Mouse (Mus musculus) thymus, postnatal 10 days (tissue): ENCODE measurements around the gene Tmc6.
"Not testable (repeated sequence)": the region's sequence is repeated elsewhere in the genome, so short reads cannot be mapped to it uniquely, and the experiment has no call there.

Source experiments
- DNase-seq, 2 experiments: peaks; one replicate each; pipeline ENCODE4 v3.0.0; 2021; ENCODE audit warnings: low spot score in 2 of 2

The Tmc6 gene

DNA sequence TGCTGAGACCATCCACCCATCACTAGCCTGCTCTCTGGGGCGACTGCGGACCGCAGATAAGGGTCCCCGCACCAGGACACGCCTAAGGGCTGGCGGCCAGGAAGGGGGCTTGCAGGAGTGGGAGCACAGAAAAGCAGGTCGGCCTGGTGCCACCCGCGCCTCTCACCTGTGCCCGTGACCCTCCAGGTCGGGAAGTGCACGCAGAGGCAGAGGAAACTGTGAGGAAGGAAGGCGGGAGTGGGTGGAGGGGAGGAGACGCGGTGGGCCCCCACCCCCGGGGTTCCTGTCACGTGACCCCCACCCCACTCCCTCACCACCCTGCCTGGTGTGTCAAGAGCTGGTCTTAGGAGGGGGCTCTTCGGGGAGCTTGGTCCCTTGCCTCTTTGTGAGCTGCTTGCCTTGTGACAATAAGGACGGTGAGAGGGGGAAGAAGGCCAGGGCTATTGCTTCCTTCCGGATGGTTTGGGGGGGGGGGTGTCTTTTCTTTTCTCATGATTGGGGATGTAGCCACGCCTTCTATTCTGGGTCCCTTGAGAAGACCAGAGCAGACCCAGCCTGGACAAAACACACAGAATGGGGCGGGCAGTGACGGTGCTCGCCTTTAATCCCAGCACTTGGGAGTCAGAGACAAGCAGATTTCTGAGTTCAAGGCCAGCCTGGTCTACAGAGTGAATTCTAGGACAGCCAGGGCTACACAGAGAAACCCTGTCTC, at the start of gene Tmc6, which contains the start of gene Tmc8:
Gene Tmc6 (minus strand): TSS at position 206 of the 712 bp plus-strand sequence.
Gene Tmc8 (plus strand): TSS at position 84 of the 712 bp plus-strand sequence.
- peak; percentile 93 to 94 for DNase-seq

DNA sequence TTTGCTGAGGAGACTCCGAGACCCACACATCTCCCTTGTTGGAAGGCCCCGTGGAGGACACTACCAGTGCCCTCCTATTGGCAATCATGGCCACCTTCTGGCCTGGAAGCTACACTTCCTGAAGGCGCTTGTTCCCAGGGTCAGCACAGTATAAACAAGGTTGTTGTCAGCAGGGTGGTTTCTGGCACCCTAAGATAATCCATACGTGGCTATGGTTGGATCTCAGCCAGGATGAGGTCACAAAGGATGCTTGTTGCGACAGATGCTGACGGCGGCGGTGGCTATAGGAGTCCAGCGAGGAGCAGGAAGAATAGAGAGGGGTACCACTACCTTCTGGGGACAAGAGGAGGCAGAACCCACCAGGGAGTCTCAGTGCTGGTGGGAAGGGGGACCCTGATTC, 48.4 kb upstream of the Tmc6 start:
- no peak for DNase-seq

DNA sequence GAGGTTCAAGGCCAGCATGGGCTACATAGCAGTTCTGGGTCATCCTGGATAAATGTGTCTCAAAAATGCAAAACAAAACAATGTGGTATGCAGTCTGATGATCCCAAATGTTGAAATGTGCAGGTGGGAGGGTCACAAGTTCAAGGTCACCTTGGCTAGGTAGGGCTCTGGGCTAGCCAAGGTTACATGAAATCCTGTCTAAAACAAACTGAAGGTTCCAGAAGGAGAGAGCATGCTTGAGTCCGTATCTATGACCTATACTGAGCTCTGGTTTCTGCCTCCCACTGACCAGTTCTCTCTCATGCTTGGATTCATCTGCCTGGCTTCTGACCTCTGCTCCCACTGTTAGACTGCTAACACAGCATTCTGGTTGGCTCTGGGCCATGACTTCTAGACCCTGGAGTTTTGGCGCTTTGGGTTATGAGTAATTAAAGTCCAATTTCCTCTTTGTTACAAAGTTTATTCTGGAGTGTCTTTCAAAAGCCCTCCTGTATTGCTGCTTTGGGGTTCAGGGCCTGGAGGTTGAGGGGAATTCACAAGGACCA, 47.7 kb upstream of the Tmc6 start:
- no peak for DNase-seq

DNA sequence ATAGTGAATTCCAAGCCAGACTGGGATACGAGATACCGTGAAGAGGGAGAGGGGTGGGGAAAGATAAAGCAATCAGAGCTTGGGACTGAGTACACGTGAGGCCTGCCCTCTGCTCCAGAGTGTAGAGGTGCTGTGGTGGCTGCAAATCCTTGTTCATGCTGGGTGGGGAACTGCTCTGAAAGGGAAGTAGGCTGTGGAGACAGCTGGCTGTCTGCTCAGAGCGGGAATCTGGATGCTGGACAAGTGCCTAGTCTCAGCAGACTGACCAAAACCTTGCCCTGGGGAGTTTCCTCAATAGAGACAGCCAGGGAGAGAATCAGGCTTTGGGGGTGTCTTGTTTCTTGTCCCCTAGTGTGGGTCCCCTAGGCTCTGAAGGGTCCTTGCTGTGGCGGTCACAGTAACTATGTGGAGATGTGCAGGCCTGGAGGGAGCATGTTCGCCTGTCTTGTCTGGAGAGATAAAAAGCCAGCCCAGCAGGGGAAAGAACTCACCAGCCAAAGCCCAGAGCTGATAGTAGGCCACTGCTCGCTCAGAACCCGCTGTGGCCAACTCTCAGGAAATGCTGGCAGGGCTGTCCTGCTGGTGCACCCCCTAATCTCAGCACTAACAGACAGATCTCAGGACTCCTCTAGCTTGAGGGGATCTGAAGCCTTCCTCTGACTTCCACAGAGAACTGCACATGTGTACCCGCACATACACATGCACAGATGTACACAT, 47.0 kb upstream of the Tmc6 start:
- DNase-seq = no peak

DNA sequence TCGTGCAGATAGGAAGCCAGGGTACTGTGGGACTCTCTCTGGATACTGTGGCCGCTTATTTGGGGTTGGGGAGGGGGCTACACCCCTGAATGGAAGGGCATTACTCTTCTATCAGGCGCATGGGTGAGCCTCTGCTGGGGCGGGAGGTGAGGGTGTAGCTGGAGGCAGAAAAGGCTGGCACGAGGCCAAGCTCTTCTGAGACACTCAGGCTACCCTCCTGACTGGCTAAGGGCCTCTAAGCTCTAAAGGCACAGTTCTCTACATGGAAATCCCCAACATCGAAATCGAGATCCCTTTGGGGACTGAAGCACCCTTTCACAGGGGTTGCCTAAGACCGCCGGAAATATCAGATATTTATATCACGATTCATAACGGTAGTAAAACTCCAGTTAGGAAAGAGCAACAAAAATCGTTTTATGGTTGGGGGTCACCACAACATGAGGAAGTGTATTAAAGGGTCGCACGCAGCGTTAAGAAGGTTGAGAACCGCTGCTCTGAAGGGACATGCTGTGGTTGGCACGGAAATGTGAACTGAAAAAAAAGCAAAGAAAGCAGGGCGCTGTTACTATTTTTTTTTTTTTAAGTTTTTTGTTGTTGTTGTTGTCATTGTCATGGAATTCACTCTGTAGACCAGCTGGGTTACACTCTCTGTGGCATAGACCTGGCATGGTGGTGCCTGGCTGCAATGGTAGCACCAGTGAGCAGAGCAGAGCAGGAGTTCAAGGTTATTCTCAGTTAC, 46.3 kb upstream of the Tmc6 start:
- peak in 1 of 2 experiments; percentile 52 for DNase-seq

DNA sequence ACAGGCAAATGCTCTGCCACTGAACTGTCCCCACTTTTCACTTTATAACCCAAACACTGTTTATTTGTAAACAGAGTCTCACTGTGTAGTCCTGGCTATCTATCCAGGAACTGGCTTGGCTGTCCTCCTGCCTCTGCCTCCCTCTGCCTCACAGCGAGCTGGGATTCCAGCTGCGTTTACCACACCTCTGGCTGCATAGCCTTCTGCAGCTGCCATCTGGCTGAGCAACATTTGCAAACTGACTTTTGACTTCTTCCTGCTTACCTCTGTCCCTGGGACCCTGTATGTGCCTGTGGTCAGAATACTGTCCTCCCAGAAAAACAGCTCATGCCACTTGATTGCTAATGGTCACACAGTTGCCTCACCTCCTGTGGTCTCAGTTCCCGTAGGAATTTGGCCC, 45.4 kb upstream of the Tmc6 start:
- no peak for DNase-seq

DNA sequence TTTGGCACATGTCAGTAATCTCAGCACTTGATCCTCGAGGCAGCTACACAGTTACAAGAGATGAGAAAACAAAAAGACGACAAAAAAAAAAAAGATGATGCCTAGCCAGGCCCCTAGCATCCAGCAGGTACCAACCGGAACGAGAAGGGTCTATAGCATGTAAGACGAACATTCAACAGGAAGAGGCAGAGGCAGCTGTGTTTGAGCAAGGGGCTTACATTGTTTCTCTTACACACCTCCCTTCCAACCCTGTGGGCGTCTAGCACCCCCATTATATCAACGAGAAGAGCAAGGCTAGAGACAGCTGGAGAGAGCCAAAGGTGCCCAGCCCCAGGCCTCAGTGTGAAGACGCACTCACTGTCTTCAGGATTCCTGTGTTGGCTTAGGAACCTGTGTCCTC, 44.9 kb upstream of the Tmc6 start:
- no peak for DNase-seq

DNA sequence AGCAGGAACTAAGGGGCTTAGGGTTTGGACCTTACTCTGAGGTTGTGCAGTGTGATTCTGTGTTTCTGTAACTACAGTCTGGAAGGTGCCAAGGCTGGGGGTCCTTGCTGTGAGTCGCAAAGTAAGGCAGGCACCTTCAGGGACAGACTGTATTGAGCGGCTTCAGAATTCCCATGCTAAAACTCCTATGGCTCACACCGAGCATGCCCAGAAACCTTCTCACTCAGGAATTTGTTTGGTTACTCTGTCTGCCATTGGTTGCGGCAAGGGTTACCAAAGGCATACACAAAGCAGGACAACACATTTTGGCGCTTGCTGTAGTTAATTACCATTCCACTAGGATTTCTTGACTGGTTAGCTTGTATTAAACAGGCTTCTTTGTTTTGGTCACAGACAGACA, 44.2 kb upstream of the Tmc6 start:
- no peak for DNase-seq

DNA sequence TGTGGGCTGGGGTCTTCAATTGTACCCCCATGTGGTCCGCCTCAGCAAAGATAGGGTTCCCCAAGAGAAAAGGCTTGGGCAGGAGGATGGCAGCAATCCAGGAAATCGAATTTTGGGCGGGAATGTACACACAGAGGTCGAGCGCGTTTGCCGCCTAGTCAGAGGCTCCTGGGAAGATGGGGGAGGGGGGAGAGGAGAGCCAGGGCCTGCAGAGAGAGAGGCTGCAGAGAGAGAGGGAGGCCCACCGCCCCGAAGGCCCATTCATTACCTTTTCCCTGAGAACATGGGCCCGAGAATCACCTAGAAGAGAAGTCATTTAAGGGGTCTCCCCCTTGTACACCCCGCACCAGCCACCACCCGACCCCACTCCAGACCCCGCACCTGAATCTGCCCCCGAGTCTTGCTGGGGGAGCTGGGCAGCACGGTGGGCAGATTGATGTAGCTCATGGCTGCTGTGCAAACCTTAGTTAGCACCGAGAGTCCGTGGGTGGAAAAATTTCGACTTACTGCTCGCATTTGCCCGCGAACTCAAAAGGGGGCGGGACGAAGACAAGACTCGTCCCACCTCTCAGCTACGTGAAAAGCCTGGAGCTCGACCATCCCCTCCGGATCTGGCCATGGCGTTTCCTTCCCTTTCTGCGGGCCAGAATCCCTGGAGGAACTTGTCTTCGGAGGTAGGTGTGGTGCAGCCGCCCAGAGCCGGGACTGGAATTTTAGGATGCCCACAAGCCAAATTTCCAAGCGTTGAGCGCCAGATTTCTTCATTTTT, 43.5 kb upstream of the Tmc6 start, which contains the start of the genes Afmid and Tk1:
Gene Afmid (plus strand): TSS at position 592 of the 769 bp plus-strand sequence.
Gene Tk1 (minus strand): TSS at position 760 of the 769 bp plus-strand sequence.
- peak; percentile 55 to 65 for DNase-seq

DNA sequence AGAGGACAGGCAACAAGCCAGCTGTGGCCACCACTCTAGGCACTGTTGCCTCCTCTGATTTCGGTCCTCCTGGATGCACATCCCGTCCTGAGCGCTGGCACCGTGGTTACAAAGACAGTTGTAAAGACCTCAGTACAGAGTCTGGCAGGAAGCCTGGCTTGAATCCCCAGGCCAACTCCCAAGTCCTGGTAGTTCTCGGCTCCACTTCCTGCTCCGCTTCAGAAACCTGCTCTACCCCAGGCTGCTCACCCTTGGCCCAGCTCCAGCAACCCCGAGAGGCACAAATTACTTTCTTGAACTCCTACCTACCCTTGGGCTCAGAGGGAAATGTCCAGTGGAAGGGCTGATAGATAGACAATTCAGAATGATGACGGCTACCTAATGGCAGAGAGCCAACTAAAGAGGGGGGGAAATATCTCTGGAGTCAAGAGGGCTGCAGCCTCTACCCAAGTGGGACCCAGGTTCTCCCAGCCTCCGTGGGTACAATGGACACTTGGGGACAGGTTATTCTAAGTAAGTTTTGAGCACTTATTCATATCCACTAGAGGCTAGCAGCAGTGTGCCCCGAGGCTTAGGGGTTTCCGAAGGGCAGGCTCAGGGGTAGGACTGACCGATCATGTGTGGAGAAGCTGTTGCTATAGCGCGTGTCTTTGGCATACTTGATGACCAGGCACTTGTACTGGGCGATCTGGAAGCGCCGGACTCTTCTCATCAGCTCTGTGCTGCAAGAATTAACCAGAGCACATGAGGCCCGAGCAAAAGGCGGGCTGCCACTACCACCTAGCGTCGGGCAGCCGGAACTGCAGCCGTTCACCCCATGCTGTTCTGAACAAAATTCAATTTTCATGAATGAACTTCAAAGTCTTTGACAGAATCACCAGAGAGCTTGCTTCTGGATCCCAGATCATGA, 42.3 kb upstream of the Tmc6 start:
- DNase-seq = peak; percentile 58 to 81

DNA sequence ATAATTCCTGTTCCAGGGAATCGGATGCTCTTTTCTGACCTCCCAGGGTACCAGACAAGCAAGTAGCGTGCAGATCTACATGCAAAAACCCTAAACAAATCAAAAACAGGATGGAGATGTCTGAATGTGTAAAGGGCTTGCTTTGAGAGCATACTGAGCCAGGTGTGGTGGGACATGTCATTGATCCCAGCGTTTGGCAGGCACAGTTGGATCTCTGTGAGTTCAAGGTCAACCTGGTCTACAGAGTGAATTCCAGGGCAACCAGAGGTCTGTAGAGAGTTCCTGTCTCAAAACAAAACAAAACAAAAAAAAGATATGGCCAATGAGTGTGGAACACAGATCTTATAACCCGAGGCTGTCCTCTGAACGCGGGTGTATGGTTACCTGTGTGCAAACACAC, 41.4 kb upstream of the Tmc6 start:
- DNase-seq = no peak

DNA sequence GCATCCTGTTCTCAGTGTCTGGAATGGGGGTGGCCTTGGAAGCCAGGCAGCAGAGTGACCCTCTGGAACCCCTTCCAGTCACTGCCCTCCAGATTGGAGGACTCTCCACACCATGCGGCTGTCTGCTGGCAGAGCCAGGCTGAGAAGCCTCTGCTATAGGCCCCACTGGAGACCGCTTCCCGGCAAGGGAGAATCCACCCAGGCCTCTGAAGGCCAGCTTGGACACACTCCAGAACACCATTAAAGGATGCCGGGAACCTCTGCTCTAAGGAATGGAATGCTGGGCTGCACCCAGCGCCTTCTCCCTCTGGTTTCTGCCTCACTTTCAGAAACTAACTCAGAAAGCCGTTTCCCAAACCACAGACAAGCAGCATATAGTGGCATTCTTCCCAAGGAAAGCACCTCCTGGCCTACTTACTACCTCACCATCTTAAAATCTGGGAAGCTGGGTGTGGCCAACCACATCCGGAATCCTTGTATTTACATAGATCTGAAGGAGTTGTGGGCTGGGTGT, 40.8 kb upstream of the Tmc6 start:
- DNase-seq = no peak

DNA sequence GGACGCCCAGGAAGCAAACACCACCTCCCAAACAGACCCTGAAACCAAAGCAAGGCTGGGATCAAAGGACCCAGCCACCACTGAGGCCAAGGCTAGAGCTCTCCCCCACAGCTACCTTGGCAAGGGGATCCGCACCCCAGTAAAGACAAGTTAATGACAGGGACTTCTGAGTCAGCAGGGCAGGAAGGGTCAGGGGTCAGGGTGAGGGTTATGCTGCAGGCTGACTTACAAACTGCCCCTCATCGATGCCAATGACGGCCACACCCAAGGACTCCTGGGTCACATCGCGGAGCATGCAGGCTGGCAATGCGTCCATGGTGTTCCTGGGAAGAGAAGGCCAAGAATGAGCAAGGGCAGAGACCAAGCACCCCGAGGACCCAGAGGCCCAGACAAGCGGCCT, 39.9 kb upstream of the Tmc6 start:
- DNase-seq = no peak

DNA sequence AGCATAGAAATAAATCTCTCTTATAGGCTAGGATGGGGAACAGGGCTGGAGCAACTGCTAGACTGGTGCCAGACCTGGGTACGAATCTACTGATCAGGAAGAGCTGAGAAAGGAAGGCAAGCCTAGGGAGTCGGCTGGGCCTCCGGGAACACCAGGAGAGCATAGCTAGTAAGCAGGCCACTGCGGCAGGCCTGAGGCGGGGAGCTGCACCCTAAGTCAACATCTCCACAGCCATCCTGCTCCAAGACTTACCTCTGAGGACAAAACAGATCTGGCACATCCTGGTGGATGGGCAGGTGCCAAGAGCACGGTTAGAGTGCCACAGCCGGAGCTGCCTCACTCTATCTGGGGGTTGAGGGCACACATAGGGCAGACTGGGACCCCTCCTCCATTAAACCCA, 38.2 kb upstream of the Tmc6 start:
- no peak for DNase-seq

DNA sequence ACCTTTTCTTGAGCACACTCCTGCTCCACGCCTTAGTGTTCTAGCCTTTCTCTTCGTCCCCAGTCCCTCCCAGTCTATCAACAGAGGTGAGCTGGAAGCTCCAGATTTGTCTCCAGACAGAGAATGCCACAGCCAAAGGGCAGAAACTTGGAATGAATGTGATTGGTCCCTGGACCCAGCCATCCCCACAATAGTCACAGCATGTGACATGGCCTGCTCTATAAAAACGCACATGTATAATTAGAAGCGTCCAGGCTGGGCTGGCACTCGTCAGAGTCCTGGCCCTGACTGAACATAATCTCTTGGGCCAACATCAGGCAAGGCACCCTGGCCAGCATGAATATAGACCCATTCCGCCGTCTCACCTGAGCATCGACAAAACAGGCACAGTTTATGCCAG, 37.1 kb upstream of the Tmc6 start:
- no peak for DNase-seq

DNA sequence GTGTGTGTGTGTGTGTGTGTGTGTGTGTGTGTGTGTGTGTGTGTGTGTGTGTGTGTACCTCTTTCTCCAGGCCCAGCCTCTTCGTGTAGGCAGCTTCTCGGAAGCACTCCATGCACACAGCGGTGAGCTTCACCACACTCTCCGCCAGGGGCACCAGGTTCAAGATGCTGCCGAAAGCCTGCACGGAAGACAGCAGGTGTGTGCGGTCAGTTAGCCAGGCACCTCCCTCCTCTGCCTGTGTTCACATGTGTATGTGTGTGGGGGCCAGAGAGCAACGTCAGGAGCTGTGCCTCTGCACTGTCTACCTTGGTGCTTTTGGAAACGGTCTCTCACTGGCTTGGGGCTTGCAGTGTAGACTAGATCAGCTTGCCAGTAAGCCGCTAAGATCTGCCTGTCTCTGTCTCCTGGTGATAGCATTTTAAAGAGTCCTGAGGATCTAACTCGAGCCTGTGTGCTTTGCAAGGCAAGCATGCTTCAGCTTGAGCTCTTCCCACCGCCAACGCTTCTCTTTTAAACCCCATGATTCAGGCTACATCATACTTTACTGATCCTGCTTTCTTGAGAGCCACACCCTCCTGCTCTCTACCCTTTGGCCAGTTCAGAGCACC, 34.5 kb upstream of the Tmc6 start:
- no peak for DNase-seq

DNA sequence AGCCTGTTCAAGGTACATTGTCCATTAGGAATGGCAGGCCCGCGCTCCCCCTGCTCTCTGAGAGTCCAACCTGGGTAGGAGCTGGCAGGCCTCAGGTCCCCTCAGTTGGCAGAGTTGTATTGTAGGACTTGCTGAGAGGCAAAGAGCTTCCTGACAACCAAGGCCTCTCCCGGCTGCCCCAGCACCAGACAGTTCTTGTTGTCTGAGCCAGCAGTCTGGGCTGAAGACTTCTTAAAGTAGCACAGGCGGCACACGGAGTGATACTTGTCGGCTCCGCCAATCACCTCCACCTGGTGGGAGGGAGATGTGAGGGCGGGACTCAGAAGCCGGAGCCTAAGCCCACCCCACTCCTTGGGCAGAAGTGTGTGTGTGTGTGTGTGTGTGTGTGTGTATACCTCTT, 33.9 kb upstream of the Tmc6 start:
- DNase-seq = not testable (repeated sequence)

DNA sequence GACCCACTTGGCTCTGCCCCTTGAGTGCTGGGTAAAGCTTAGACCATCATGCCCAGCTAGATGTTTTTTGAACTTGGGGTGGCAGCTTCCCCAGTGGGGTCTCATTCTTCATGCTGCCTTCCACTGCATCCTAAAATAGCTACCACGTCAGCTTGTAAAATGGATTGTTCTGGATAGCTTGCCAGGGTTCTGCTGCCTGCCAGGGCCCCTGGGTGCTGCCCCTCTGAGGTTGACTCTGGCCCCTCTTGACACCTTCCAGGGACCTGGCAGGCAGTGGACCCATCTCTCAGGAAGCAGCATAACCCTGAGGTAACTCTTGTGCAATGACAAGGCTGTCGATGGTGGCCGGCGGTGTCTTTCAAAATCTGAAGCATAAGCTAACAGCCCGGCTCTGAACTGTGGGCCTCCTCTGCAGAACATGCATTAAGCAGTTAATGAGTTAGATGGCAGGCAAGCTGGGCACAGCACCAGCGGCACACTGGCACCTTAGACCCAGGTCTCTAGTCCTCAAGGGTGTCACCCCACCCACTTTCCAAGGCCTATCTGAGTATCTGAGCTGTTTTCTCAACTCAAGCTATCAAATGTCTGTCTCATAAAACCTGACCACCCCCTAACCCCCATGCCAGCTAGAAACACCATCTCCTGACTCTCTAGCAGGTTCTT, 32.8 kb upstream of the Tmc6 start:
- no peak for DNase-seq

DNA sequence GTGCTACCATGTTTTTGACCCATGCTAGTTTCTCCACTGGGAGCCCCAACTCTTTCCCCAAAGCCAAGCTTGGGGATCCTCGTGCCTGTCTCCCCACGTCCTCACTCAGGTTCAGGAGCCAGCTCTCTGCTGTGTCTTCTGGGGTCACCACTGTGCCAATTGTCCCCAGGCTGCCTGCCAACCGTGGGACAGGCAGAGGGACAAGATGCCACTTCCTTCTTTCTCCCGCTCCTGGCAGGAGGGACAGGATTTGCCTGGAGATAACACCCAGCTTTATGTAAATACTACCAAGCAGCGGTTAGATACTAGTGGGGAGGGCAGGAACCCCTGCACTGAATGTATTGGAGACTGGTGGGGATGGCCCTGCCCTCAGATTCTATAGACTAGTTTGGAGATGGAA, 31.9 kb upstream of the Tmc6 start:
- no peak for DNase-seq
